Mouse (Mus musculus): ENCODE results near the gene Rhoc. TPM values are rescaled to one million over a fixed set of nuclear protein-coding genes. Genes with fewer than 3 reads are reported as not detected.
A peak's percentile ranks its signal among the peaks of the same experiment; 100 is the strongest.

The Rhoc gene
- total RNA-seq, 4 experiments from 2014 or later, result 19.0 to 40.0 (median 30.6) TPM

- DNase-seq (ENCODE audit: low spot score in 2 of 2), result no peak
These were observed 27.2 kb downstream of the Rhoc start for GRCm38 (mm10) chr3:104815346-104815745.

GRCm38 (mm10) chr3:104816130-104816529, 28.0 kb downstream of the Rhoc start:
- DNase-seq (ENCODE audit: low spot score in 2 of 2), result no peak

DNA sequence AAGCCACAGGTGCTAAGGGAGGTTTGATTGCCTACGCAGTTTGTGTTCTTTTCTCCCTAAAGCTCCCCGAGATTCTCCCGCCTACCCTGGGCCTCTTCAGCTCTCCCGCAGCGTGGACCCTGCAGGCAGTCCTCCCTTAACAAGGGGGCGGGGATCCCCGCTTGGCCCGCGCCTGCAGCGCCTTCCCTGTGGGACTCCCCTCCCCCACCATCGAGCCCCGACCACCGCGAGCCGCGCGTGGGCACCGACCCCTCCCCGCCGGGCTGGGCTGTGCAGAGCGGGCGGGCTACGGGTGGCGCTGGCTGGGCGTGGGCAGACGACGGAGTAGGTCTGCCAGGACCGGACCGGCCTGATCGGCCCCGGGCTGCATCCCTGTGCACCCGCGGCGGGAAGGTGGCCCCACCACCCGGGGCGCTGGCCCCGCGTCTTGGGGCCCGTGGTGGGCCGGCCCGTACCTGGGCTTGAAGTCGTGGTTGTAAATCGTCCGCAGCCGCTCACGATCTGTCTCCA, 29.4 kb downstream of the Rhoc start:
- peak in 1 of 2 experiments; percentile 37 for DNase-seq (ENCODE audit: low spot score in 2 of 2)

- DNase-seq (ENCODE audit: low spot score in 2 of 2), result peak; percentile 30 to 38
These were observed 30.0 kb downstream of the Rhoc start, which contains the start of gene Mov10 for GRCm38 (mm10) chr3:104817991-104818748. Mov10 (minus strand) TSS chr3:104818563.

- DNase-seq (ENCODE audit: low spot score in 2 of 2), result no peak
These were observed 30.6 kb downstream of the Rhoc start for GRCm38 (mm10) chr3:104818749-104819134.

DNA sequence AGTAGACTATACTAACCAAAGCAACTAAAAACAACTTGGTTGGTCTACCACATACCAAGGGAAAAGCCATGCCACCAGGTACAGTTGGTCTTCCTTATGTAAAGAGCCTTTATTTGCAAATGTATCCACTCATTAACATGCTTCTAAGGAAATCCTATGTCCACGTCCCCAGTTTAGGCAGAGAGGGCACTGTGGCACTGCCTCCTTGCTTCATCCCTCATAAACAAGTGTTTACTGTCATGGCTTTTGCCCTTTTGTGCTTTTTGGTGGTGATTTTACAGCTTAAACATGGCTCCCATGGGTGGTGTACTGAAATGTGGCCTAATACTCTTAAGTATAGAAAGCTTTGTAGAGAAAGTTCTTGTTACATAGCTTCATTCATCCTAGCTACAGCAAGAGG, 32.3 kb downstream of the Rhoc start:
- no peak for DNase-seq (ENCODE audit: low spot score in 2 of 2)

- DNase-seq (ENCODE audit: low spot score in 2 of 2), result no peak
These were observed 34.2 kb downstream of the Rhoc start for GRCm38 (mm10) chr3:104822413-104822812.

DNA sequence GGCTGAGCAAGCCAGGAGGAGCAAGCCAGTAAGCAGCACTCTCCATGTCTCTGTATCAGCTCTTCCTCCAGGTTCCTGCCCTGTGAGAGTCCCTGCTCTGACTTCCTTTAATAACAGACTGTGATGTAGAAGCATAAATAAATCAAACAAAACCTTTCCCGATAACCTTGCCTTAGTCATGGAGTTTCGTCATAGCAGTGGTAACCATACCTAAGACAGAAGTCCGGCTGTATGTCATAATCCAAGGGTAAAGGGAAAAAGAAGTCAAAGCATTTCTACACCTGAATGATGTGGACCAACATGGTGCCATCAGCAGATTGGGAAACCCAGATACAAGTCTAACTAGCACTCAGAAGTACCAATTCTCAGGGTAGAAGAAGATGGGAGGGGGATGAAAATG, 47.6 kb downstream of the Rhoc start:
- no peak for DNase-seq (ENCODE audit: low spot score in 2 of 2)

DNA sequence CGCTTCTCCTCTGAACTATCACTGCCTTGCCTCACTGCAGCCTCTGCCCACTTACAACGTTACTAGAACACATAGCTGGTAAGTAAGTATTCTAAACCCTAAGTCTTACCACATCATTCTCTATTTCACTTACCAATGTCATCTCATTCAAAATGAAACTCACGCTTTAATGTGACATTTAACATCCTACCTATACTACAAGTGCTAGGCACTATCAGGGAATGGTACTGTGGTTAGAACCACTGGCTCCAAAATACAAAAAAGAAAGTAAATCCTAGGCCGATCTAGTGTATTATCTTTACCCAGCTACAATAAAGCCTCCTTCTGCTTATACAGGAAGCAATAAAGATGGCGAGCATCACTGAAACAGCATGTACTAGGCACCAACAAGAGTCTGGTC, 52.9 kb downstream of the Rhoc start:
- DNase-seq (ENCODE audit: low spot score in 2 of 2), result no peak

Other genes with a start within 250 kb of the Rhoc start
- gene Slc16a1, start 149.7 kb upstream of the Rhoc start, total RNA-seq (2022), result 10 to 100 TPM; 26.6 to 32.9 (median 29.3) TPM
- 1 to 10 TPM in 1 of 4 experiments, under 1 TPM in 2, not detected in 1; 0.35 to 1.4 (median 0.36) TPM for gene Ppm1j, start 7.3 kb upstream of the Rhoc start, total RNA-seq (2022)
- gene Fam19a3, start 6.5 kb upstream of the Rhoc start, total RNA-seq (2022), result under 1 TPM in 2 of 4 experiments, not detected in 2; 0.13 to 0.23 TPM
- 10 to 100 TPM; 11.0 to 12.6 (median 11.9) TPM for gene Mov10, start 30.2 kb downstream of the Rhoc start, total RNA-seq (2022)
- gene St7l, start 75.6 kb downstream of the Rhoc start, total RNA-seq (2022), result 10 to 100 TPM; 38.8 to 49.4 (median 40.5) TPM
- 10 to 100 TPM; 33.9 to 44.7 (median 37.0) TPM for gene Capza1, start 76.1 kb downstream of the Rhoc start, total RNA-seq (2022)
- under 1 TPM; 0.41 to 0.58 (median 0.55) TPM for gene Wnt2b, start 173.5 kb downstream of the Rhoc start, total RNA-seq (2022)

All from layer of hippocampus, adult 8-10 months (tissue).